Mouse (Mus musculus): ENCODE measurements at regions not wholly inside any gene's neighbourhood (a gene's known extent, or its start where the extent isn't known, plus 50 kb on each side); places are given as distances from the start of the nearest gene placed in this dataset.

DNA sequence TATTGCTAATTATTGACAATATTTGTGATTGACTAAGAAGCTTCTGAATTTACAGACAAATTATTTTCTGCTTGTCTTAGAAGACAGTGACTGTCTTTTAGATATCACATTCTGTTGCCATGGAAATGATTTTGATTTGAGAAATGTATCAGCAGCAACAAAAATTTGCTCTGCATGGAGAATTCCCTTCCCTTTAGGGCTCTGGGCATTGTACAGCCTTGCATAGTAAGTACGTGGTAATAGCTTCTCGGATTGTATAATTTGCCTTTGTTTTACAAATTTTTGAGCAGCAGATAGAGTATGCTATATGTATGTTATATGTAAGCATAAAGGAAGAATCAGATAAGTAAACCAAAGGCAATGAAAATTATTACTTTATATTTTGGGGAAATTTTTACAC, 976.1 kb downstream of the Olfm4 start:
- TF ChIP-seq CTCF (IDR thresholded peaks at IDR 0.05; ENCODE audit: extremely low read depth, insufficient read depth, low read length) (no peak), POLR2A (IDR thresholded peaks at IDR 0.05; ENCODE audit: extremely low read depth, insufficient read depth, low read length) (no peak)
